Mouse (Mus musculus) spleen, adult 2 months (tissue): Measurements from ENCODE around the gene Fam189a1.

Experiments used
- CTCF ChIP-seq: fragments of 200-500 bp; IDR thresholded peaks from 2 replicates; pipeline ENCODE4 v1.5.1; 2011; ENCODE audit warnings: mild to moderate bottlenecking, inconsistent platforms; ENCODE audit not compliant: insufficient read depth, insufficient read length, insufficient replicate concordance; ENCODE audit errors: extremely low read depth
- POLR2A ChIP-seq: fragments of 200-500 bp; IDR thresholded peaks from 2 replicates; pipeline ENCODE4 v1.6.1; 2011; ENCODE audit warnings: low read depth, low read length, inconsistent platforms

- peak; percentile 17; the same call in 1 of the 2 replicates for TF ChIP-seq CTCF
- no peak for TF ChIP-seq POLR2A
Observed at GRCm38 (mm10) chr7:64949910-64950770, 206.2 kb downstream of the Fam189a1 start.
